Mouse (Mus musculus): Measurements from ENCODE around the gene Dnajc3. TPM values are rescaled to one million over a fixed set of nuclear protein-coding genes. Genes with fewer than 3 reads are reported as not detected.

Gene Dnajc3
- 20.9 and 22.7 TPM in 2 replicates for polyA plus RNA-seq (2012; rRNA removed)

DNA sequence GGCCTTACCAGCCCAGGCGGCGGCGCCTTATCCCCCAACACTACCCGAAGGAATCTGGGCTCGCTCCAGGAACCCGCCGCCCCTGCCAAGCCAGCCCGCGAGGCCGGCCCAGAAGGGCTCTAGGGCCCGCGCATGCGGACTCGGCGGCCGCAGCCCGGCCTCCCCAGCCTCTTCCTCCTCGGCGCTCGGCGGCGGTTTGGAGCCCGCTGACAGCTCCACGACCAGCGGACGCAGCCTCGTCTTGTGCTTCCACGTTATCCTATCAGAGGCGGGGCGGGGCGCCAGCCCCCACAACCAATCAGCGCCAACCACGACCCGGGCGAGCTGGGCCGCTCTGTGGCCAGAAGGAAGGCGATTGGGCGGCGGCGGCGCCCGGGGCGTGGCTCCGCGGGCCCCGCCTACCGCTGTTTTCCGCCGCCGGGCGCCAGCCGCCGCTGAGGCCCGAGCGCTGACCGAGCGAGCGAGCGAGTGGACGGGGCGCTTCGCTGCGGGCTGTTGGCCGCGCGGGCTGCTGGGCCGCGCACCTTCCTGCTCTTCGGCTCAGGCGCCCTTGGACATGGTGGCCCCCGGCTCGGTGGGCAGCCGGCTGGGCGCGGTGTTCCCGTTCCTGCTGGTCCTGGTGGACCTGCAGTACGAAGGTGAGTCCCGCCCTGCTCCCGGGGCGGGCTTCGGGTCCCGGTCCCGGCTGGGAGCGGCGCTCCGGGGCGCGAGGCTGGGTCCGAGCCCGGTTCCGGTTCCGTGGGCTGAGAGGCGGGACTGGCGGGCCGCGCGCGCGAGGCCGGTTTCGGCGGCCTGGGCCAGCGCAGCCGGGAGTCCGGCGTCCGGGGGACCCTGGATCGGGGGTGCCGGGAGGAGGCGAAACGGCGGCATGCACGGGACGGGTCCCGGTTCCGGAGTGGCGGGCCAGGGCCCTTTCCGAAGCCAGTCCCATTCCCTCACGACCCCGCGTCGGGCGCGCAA is at the start of gene Dnajc3:
TSS of gene Dnajc3 (plus strand) at position 444 of the 960 bp plus-strand sequence.
- whole genome bisulfite sequencing = under 1% methylated on average over 119 of the region's 124 CpGs
- Histone ChIP-seq H3K4me3 (replicated peaks; ENCODE audit: extremely low read depth, low read depth, low read length) (peak within 1 kb of the TSS; percentile 82), H3K4me1 (ENCODE audit: control insufficient read depth, insufficient read depth, low read length) (peaks cover 11% of the 10 kb centered on the region)
- peak; percentile 57; the same call in 1 of the 2 replicates for TF ChIP-seq POLR2A (IDR thresholded peaks at IDR 0.05; ENCODE audit: borderline replicate concordance, extremely low read depth, low read depth, low read length)
- no peak for TF ChIP-seq CTCF (IDR thresholded peaks at IDR 0.05; ENCODE audit: insufficient read depth, low read length)
- DNase-seq = peak; percentile 97

- TF ChIP-seq POLR2A (IDR thresholded peaks at IDR 0.05; ENCODE audit: borderline replicate concordance, extremely low read depth, low read depth, low read length) (no peak), CTCF (IDR thresholded peaks at IDR 0.05; ENCODE audit: insufficient read depth, low read length) (no peak)
- no peak for DNase-seq
- no peak overlapping the region for H3K4me3 ChIP-seq (replicated peaks; ENCODE audit: extremely low read depth, low read depth, low read length)
- H3K4me1 ChIP-seq (ENCODE audit: control insufficient read depth, insufficient read depth, low read length) = no peaks in the 10 kb centered on the region
- 86% methylated on average over 4 of the region's 4 CpGs for WGBS
Observed at GRCm38 (mm10) chr14:118890101-118890500, 47.7 kb upstream of the Dnajc3 start.

GRCm38 (mm10) chr14:118895228-118895627 is 42.5 kb upstream of the Dnajc3 start:
- Histone ChIP-seq H3K4me3 (replicated peaks; ENCODE audit: extremely low read depth, low read depth, low read length) (no peak overlapping the region), H3K4me1 (ENCODE audit: control insufficient read depth, insufficient read depth, low read length) (no peaks in the 10 kb centered on the region)
- WGBS = 79% methylated on average over 7 of the region's 7 CpGs
- DNase-seq = no peak
- no peak for TF ChIP-seq POLR2A (IDR thresholded peaks at IDR 0.05; ENCODE audit: borderline replicate concordance, extremely low read depth, low read depth, low read length)
- no peak for TF ChIP-seq CTCF (IDR thresholded peaks at IDR 0.05; ENCODE audit: insufficient read depth, low read length)

DNA sequence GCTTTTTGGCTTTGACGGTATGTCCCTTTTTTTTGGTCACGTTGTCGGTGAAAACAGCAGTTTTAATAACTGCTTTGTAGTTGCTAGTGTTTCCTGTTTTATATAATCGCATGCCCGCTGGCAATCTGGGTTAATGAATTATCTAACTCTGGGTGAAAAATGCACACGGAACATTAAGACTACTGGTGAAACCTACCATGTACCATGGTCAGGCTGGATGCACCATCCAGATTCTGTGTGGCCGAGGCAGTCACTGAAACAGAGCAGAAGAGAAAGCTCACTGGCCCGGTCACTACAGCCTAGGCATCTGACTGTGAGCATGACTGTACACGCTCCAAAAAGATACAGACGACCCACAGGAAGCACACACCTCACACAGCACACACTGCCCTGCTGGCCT is 42.1 kb upstream of the Dnajc3 start:
- H3K4me3 ChIP-seq (replicated peaks; ENCODE audit: extremely low read depth, low read depth, low read length) = no peak overlapping the region
- TF ChIP-seq CTCF (IDR thresholded peaks at IDR 0.05; ENCODE audit: insufficient read depth, low read length) (no peak), POLR2A (IDR thresholded peaks at IDR 0.05; ENCODE audit: borderline replicate concordance, extremely low read depth, low read depth, low read length) (no peak)
- DNase-seq = no peak
- no peaks in the 10 kb centered on the region for H3K4me1 ChIP-seq (ENCODE audit: control insufficient read depth, insufficient read depth, low read length)
- WGBS = 80% methylated on average over 10 of the region's 10 CpGs

DNA sequence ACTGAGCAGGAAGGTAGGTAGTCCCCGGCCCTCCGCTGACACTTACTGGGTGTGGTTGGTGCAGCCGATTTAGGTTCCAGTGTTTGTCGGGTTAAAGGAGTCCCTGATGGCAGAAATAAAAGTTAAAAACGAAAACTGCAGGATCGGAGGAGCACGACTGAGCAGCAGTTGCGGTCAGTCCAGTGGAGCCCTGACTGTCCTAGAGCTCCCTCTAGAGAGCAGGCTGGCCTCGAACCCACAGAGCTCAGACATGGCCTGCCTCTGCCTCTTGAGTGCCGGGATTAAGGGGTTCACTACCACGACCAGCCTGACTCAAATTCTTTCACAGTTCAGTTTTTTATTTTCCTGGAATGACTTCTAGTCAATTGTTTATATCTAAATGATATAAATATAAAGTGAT is 37.8 kb upstream of the Dnajc3 start:
- 80% methylated on average over 11 of the region's 11 CpGs for WGBS
- no peak overlapping the region for H3K4me3 ChIP-seq (replicated peaks; ENCODE audit: extremely low read depth, low read depth, low read length)
- DNase-seq = no peak
- peak; percentile 11; the same call in 1 of the 2 replicates for TF ChIP-seq CTCF (IDR thresholded peaks at IDR 0.05; ENCODE audit: insufficient read depth, low read length)
- TF ChIP-seq POLR2A (IDR thresholded peaks at IDR 0.05; ENCODE audit: borderline replicate concordance, extremely low read depth, low read depth, low read length) = no peak
- 0 out of 2 replicates have a peak, but pooled peaks cover 2% of the 10 kb centered on the region for H3K4me1 ChIP-seq (ENCODE audit: control insufficient read depth, insufficient read depth, low read length)

GRCm38 (mm10) chr14:118900911-118901310 is 36.9 kb upstream of the Dnajc3 start:
- Histone ChIP-seq H3K4me1 (ENCODE audit: control insufficient read depth, insufficient read depth, low read length) (0 out of 2 replicates have a peak, but pooled peaks cover 2% of the 10 kb centered on the region), H3K4me3 (replicated peaks; ENCODE audit: extremely low read depth, low read depth, low read length) (no peak overlapping the region)
- 100% methylated on average over 1 of the region's 1 CpGs for WGBS
- DNase-seq = no peak
- TF ChIP-seq CTCF (IDR thresholded peaks at IDR 0.05; ENCODE audit: insufficient read depth, low read length) (no peak), POLR2A (IDR thresholded peaks at IDR 0.05; ENCODE audit: borderline replicate concordance, extremely low read depth, low read depth, low read length) (no peak)

- 83% methylated on average over 3 of the region's 3 CpGs for WGBS
Observed at GRCm38 (mm10) chr14:118903397-118903796, 34.4 kb upstream of the Dnajc3 start.

DNA sequence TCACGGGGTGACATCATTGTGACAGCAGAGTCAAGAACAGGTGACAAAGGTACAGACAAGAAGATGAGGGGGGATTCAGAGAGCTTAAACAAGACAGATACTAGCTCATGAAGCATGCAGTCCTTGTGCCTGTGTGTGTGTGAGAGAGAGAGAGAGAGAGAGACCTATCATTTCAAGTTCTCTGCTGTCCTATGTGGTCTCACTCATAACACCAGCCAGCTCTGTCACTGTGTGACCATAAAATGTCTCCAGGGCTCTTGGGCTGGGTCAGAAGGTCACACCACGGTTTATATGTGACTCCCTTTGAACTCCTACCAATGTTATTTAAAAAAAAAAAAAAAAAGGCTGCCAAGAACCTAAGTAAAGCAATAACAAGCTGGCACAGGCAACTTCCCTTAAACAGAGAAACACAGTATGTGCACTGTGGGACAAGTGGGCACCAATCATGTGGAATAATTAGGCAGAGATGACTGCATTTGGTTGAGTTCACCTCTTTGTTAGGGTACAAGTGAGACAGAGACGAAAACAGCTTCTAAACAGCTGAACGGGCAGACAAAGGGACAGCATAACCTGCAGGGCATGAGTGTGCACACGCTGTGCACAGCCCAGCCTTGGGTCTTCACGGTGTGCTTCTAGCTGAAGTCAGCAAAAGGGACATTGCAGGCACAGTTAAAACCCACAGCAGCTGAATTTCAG is 33.8 kb upstream of the Dnajc3 start:
- no peak for TF ChIP-seq CTCF (IDR thresholded peaks at IDR 0.05; ENCODE audit: insufficient read depth, low read length)
- no peak for TF ChIP-seq POLR2A (IDR thresholded peaks at IDR 0.05; ENCODE audit: borderline replicate concordance, extremely low read depth, low read depth, low read length)
- 64% methylated on average over 6 of the region's 6 CpGs for WGBS
- no peak for DNase-seq
- Histone ChIP-seq H3K4me3 (replicated peaks; ENCODE audit: extremely low read depth, low read depth, low read length) (no peak overlapping the region), H3K4me1 (ENCODE audit: control insufficient read depth, insufficient read depth, low read length) (0 out of 2 replicates have a peak, but pooled peaks cover 2% of the 10 kb centered on the region)

More at GRCm38 (mm10) chr14:118903397-118903796, 34.4 kb upstream of the Dnajc3 start:
- no peak for DNase-seq
- TF ChIP-seq CTCF (IDR thresholded peaks at IDR 0.05; ENCODE audit: insufficient read depth, low read length) (no peak), POLR2A (IDR thresholded peaks at IDR 0.05; ENCODE audit: borderline replicate concordance, extremely low read depth, low read depth, low read length) (no peak)
- 0 out of 2 replicates have a peak, but pooled peaks cover 2% of the 10 kb centered on the region for H3K4me1 ChIP-seq (ENCODE audit: control insufficient read depth, insufficient read depth, low read length)
- H3K4me3 ChIP-seq (replicated peaks; ENCODE audit: extremely low read depth, low read depth, low read length) = no peak overlapping the region

DNA sequence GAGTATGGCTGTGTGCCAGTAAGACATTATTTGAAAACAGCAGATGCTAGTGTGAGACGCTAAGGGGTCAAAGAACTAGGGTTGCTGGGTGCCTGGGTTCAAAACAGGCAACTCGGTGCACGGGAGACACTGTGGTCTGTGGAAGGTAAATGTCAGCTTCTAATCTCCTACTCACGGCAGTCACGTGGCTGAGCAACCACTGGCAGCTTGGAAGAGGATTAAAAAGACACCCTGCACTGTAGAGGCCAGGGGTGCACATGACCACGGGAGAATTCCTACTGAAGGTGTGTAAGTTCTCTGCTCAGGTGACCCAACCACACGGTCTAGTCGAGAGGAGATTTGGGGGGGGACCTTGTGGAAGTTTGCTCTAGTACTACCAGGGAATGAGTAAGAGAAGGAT is 30.2 kb upstream of the Dnajc3 start:
- 61% methylated on average over 8 of the region's 8 CpGs for WGBS
- no peak overlapping the region for H3K4me3 ChIP-seq (replicated peaks; ENCODE audit: extremely low read depth, low read depth, low read length)
- H3K4me1 ChIP-seq (ENCODE audit: control insufficient read depth, insufficient read depth, low read length) = 0 out of 2 replicates have a peak, but pooled peaks cover 1% of the 10 kb centered on the region
- DNase-seq = no peak
- TF ChIP-seq POLR2A (IDR thresholded peaks at IDR 0.05; ENCODE audit: borderline replicate concordance, extremely low read depth, low read depth, low read length) = no peak
- TF ChIP-seq CTCF (IDR thresholded peaks at IDR 0.05; ENCODE audit: insufficient read depth, low read length) = no peak
